ENCODE assay signal across 19 mouse cellular contexts in the genomic region with DNA sequence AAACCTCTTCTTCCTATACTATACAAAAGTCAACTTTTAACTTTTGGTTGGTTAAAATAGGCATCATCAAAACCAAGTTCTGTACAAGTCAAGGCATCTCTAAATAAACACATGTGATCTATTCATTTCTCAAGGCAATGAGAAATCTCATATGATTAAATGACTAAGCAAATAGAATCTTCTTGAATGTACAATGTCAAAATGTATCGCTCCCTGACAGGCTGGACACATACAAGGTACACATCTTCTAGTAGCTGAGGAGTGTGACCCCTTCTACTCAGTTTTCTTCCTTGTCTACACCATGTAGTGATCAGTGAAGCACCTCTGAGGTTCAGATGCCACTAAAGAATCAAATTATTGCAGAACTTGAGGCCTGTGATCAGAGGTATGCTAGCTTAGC.
DNase-seq lines count a peak whose midpoint lies in the region; ATAC-seq lines count a peak whose summit lies in the region.
"Had no signal": no experiment of that assay in that cellular context is flagged by ENCODE, and none has a peak within 500 bp of the region (broad histone marks: within the 10 kb centered on the region; RNA-seq: fewer than 3 reads in every experiment).

No protein-coding gene starts in this region.

- no peak overlapping the region for H3K4me2 ChIP-seq in midbrain, embryonic 11.5 days
- H3K4me2 ChIP-seq in midbrain, embryonic 14.5 days (ENCODE audit: low read length): no peak overlapping the region

- no peak overlapping the region for H3K27ac ChIP-seq in midbrain, embryonic 11.5 days (ENCODE audit: low read depth, low read length)
- no peak overlapping the region for H3K27ac ChIP-seq in midbrain, embryonic 14.5 days (replicated peaks; ENCODE audit: low read depth, low read length)

- ATAC-seq in midbrain, embryonic 11.5 days (ENCODE audit: low FRiP score): no peak
- ATAC-seq in midbrain, embryonic 14.5 days (ENCODE audit: low FRiP score, low TSS enrichment): no peak
- ATAC-seq: activated CD4-positive, CD25-positive, alpha-beta regulatory T cell, adult 4 months; CD4-positive, CD25-positive, alpha-beta regulatory T cell, adult 4 months; Patski had no signal

- DNase-seq in heart, adult 11 months: peak; percentile 52
- DNase-seq in heart, adult 9 months (ENCODE audit: low spot score in 2 of 2): no peak
- peak; percentile 57 for DNase-seq in midbrain, embryonic 11.5 days (ENCODE audit: low spot score, missing footprints)
- DNase-seq in midbrain, embryonic 14.5 days: no peak
- DNase-seq: adrenal gland, adult 2 months; adrenal gland, adult 8-10 months; adrenal gland, postnatal 10 days; adrenal gland, postnatal 14 days; adrenal gland, postnatal 25 days; adrenal gland, postnatal 36 days; B cell, adult 2 months; cerebellum, adult 11 months; cerebellum, adult 11-12 months; cerebellum, adult 18-20 months had no signal

- 97% methylated on average over 1 of the region's 1 CpGs for WGBS in midbrain, embryonic 11.5 days
- 95% methylated on average over 1 of the region's 1 CpGs for whole genome bisulfite sequencing in midbrain, embryonic 14.5 days

- H3K27me3 ChIP-seq in midbrain, embryonic 11.5 days (ENCODE audit: control insufficient read depth, insufficient read depth, low read length): no peaks in the 10 kb centered on the region
- H3K27me3 ChIP-seq in midbrain, embryonic 14.5 days (ENCODE audit: control insufficient read depth, insufficient read depth, low read length): no peaks in the 10 kb centered on the region
- H3K27me3 ChIP-seq: CH12.LX had no signal

- no peaks in the 10 kb centered on the region for H3K9me3 ChIP-seq in midbrain, embryonic 11.5 days (ENCODE audit: control insufficient read depth, low read length)
- H3K9me3 ChIP-seq in midbrain, embryonic 14.5 days (ENCODE audit: control insufficient read depth, low read length): no peaks in the 10 kb centered on the region
- H3K9me3 ChIP-seq: G1E had no signal

- H3K4me3 ChIP-seq in midbrain, embryonic 11.5 days (ENCODE audit: low read depth, low read length): no peak overlapping the region
- H3K4me3 ChIP-seq in midbrain, embryonic 14.5 days (replicated peaks; ENCODE audit: low read depth, low read length): no peak overlapping the region

- H3K4me1 ChIP-seq in midbrain, embryonic 11.5 days (ENCODE audit: control insufficient read depth, insufficient read depth, low read length): no peaks in the 10 kb centered on the region
- no peaks in the 10 kb centered on the region for H3K4me1 ChIP-seq in midbrain, embryonic 14.5 days (ENCODE audit: control insufficient read depth, insufficient read depth, low read length)

- H3K36me3 ChIP-seq in midbrain, embryonic 11.5 days (ENCODE audit: control insufficient read depth, insufficient read depth, low read length): no peaks in the 10 kb centered on the region
- no peaks in the 10 kb centered on the region for H3K36me3 ChIP-seq in midbrain, embryonic 14.5 days (ENCODE audit: control insufficient read depth, insufficient read depth, low read length)
- H3K36me3 ChIP-seq: G1E had no signal

- H3K9ac ChIP-seq in midbrain, embryonic 11.5 days (ENCODE audit: low read length): no peak overlapping the region
- no peak overlapping the region for H3K9ac ChIP-seq in midbrain, embryonic 14.5 days (replicated peaks; ENCODE audit: low read length)

Comparison
In these comparisons a context has a peak if more than half of its experiments do, and no peak if none do; other contexts are left out.
1. DNase-seq: peak in heart, adult 11 months (single experiment) and midbrain, embryonic 11.5 days (single experiment); none in heart, adult 9 months (0 of 2) and midbrain, embryonic 14.5 days (single experiment).